Mouse (Mus musculus) E14TG2a.4 (cell line): ENCODE measurements at regions not wholly inside any gene's neighbourhood (a gene's known extent, or its start where the extent isn't known, plus 50 kb on each side); places are given as distances from the start of the nearest gene placed in this dataset.

Source experiments
- CTCF ChIP-seq: conservative IDR thresholded peaks from 2 replicates; pipeline ENCODE4 v1.5.1; 2014; ENCODE audit warnings: low read length
- POU5F1 ChIP-seq: IDR thresholded peaks from 2 replicates; pipeline ENCODE4 v1.6.1; 2014; ENCODE audit warnings: low read length, borderline replicate concordance

DNA sequence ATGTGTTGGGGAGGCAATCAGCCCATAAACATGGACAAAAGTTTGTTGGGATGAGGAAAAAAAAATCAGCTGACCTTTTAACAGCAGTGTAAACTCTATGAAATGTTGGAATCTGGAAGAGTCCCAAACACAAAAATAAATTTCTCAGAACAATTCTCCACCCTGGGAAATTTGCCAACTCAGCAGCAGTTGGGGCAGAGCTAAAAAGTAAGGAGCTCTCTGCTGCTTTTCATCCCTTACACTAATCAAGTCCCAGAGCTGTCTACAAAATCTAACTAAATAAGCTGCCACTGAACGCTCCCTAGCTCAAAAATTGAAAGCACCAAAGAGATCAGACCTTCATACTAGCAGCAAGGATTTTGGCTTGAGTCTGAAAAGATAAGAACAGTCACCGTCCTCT is 176.6 kb upstream of the Egflam start:
- TF ChIP-seq CTCF = no peak
- no peak for TF ChIP-seq POU5F1
